Comparison of ENCODE assay signal across 18 mouse cellular contexts in genomic region chr8:77561441-77561840, GRCm38 (mm10). TPM values are rescaled to one million over a fixed set of nuclear protein-coding genes. Genes with fewer than 3 reads are reported as not detected.
DNase-seq lines count a peak whose midpoint lies in the region; ATAC-seq lines count a peak whose summit lies in the region.
"Had no signal": no experiment of that assay in that cellular context is flagged by ENCODE, and none has a peak within 500 bp of the region (broad histone marks: within the 10 kb centered on the region; RNA-seq: fewer than 3 reads in every experiment).

No protein-coding gene starts in this region.

- peak; percentile 37 to 74 for DNase-seq in adrenal gland, adult (ENCODE audit: inconsistent age in 2 of 2, low spot score in 1 of 2)
- no peak for DNase-seq in adrenal gland, postnatal 25 days
- DNase-seq in adrenal gland, adult 8-10 months: peak; percentile 25
- peak; percentile 34 for DNase-seq in adrenal gland, postnatal 14 days
- no peak for DNase-seq in thymus, postnatal 0 days (ENCODE audit: low spot score)
- DNase-seq: B cell, adult 2 months; cerebellum, adult 11-12 months; cerebellum, adult 2 months; cerebellum, adult 9-10 months; cerebellum, postnatal 10 days; cerebellum, postnatal 25 days; forebrain, postnatal 0 days had no signal

- ATAC-seq in frontal cortex, adult (ENCODE audit: low TSS enrichment): no peak
- ATAC-seq: activated CD4-positive, CD25-positive, alpha-beta regulatory T cell, adult 4 months; CD4-positive, CD25-positive, alpha-beta regulatory T cell, adult 4 months; forebrain, embryonic 13.5 days; forebrain, embryonic 15.5 days; forebrain, postnatal 0 days; Patski had no signal

RNA-seq across cellular contexts. Expression of gene Prmt9, which starts 12.2 kb away (rescaled TPM):
- 20.2 and 21.3 TPM in 2 replicates for total RNA-seq in adrenal gland, postnatal 25 days (2021)
- total RNA-seq in adrenal gland, adult 8-10 months (2022): 10 to 100 TPM; 17.0 to 21.5 (median 19.6) TPM
- 18.0 and 19.1 TPM in 2 replicates for total RNA-seq in adrenal gland, postnatal 14 days (2021)
- polyA plus RNA-seq in thymus, postnatal 0 days (2015; fragmentation: Nextera tagmentation; extraction: Ambion mirVana): 23.8 and 25.8 TPM in 2 replicates

RNA-seq across cellular contexts. Expression of gene Arhgap10, which starts 43.7 kb away (rescaled TPM):
- 28.9 and 34.3 TPM in 2 replicates for total RNA-seq in adrenal gland, postnatal 25 days (2021)
- 10 to 100 TPM; 14.7 to 37.5 (median 18.3) TPM for total RNA-seq in adrenal gland, adult 8-10 months (2022)
- 20.6 and 22.9 TPM in 2 replicates for total RNA-seq in adrenal gland, postnatal 14 days (2021)
- 16.5 and 17.8 TPM in 2 replicates for polyA plus RNA-seq in thymus, postnatal 0 days (2015; fragmentation: Nextera tagmentation; extraction: Ambion mirVana)

RNA-seq across cellular contexts. Expression of gene Tmem184c, which starts 49.1 kb away (rescaled TPM):
- total RNA-seq in adrenal gland, postnatal 25 days (2021): 36.4 and 42.2 TPM in 2 replicates
- 10 to 100 TPM; 37.3 to 45.0 (median 40.0) TPM for total RNA-seq in adrenal gland, adult 8-10 months (2022)
- total RNA-seq in adrenal gland, postnatal 14 days (2021): 28.6 and 33.1 TPM in 2 replicates
- polyA plus RNA-seq in thymus, postnatal 0 days (2015; fragmentation: Nextera tagmentation; extraction: Ambion mirVana): 31.5 and 32.3 TPM in 2 replicates

Comparison
In these comparisons a context has a peak if more than half of its experiments do, and no peak if none do; other contexts are left out.
1. DNase-seq: peak in adrenal gland, adult (2 of 2), adrenal gland, adult 8-10 months (single experiment) and adrenal gland, postnatal 14 days (single experiment); none in adrenal gland, postnatal 25 days (single experiment) and thymus, postnatal 0 days (single experiment).